Mouse (Mus musculus): ENCODE measurements around the gene Gm12569.

The Gm12569 gene

GRCm38 (mm10) chr11:51220308-51220707, at the start of gene Gm12569:
Gene Gm12569 (plus strand): TSS chr11:51220473.
- DNase-seq, result no peak

GRCm38 (mm10) chr11:51202726-51203125, 17.5 kb upstream of the Gm12569 start:
- DNase-seq, result no peak

- DNase-seq, result no peak
Measured at GRCm38 (mm10) chr11:51207758-51208157, 12.5 kb upstream of the Gm12569 start.

GRCm38 (mm10) chr11:51211426-51211825, 8.8 kb upstream of the Gm12569 start:
- no peak for DNase-seq

- DNase-seq, result no peak
Measured at GRCm38 (mm10) chr11:51214021-51214420, 6.3 kb upstream of the Gm12569 start.

- DNase-seq, result no peak
Measured at GRCm38 (mm10) chr11:51219396-51219980, 785 bp upstream of the Gm12569 start.

- no peak for DNase-seq
Measured at GRCm38 (mm10) chr11:51227104-51227503, 6.8 kb downstream of the Gm12569 start.

GRCm38 (mm10) chr11:51234626-51235025, 14.4 kb downstream of the Gm12569 start:
- no peak for DNase-seq

GRCm38 (mm10) chr11:51242897-51243296, 22.6 kb downstream of the Gm12569 start:
- no peak for DNase-seq

GRCm38 (mm10) chr11:51257006-51257405, 36.7 kb downstream of the Gm12569 start:
- DNase-seq, result no peak

GRCm38 (mm10) chr11:51261680-51262219, 41.5 kb downstream of the Gm12569 start, which contains the start of gene Clk4:
Gene Clk4 (plus strand): TSS chr11:51261730.
- DNase-seq, result no peak

GRCm38 (mm10) chr11:51262342-51263285, 42.3 kb downstream of the Gm12569 start, which contains the start of gene BC049762:
Gene BC049762 (minus strand): TSS chr11:51263046.
- peak; percentile 99 for DNase-seq

- DNase-seq, result peak; percentile 75
Measured at GRCm38 (mm10) chr11:51263286-51263831, 43.1 kb downstream of the Gm12569 start.

- DNase-seq, result peak; percentile 20
Measured at GRCm38 (mm10) chr11:51264352-51264751, 44.1 kb downstream of the Gm12569 start.

- peak; percentile 46 for DNase-seq
Measured at GRCm38 (mm10) chr11:51265326-51265725, 45.1 kb downstream of the Gm12569 start.

GRCm38 (mm10) chr11:51274418-51274817, 54.1 kb downstream of the Gm12569 start:
- no peak for DNase-seq

All from cerebellum, adult 9-10 months (tissue).